ENCODE assay signal across 16 mouse cellular contexts in the genomic region with DNA sequence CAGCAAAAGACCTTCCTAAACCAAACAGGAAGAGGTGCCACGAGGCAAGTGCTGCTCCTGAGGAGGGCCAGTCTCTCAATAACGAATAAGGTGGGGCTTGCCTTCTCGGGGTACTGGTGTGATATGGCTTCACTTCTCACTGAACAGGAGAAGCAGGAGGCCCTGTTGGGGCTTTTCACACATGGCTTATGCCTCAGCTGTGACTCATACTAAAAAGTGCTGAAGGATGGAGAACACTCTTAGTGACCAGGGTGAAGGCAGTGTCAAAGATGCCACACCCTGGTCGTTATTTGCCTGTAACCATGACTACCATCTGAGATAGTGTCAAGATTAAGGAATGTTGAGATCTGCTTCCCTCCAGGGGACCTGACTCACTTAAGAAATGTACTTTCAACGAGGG.
A peak's percentile ranks its signal among the peaks of the same experiment; 100 is the strongest.
DNase-seq lines count a peak whose midpoint lies in the region; ATAC-seq and TF ChIP-seq lines count a peak whose summit lies in the region.
"Had no signal": no experiment of that assay in that cellular context is flagged by ENCODE, and none has a peak within 500 bp of the region (broad histone marks: within the 10 kb centered on the region; RNA-seq: fewer than 3 reads in every experiment).

No protein-coding gene starts in this region.

- TF ChIP-seq CTCF in left cerebral cortex, adult 2 months (IDR thresholded peaks at IDR 0.05) = no peak

- H3K27me3 ChIP-seq in hindbrain, embryonic 16.5 days (replicated peaks; ENCODE audit: control insufficient read depth, insufficient read depth, low read length) = no peaks in the 10 kb centered on the region
- no peaks in the 10 kb centered on the region for H3K27me3 ChIP-seq in midbrain, embryonic 10.5 days (ENCODE audit: low read depth, poor library complexity, severe bottlenecking)
- H3K27me3 ChIP-seq: heart, embryonic 15.5 days; hindbrain, embryonic 15.5 days; limb, embryonic 13.5 days; midbrain, embryonic 12.5 days had no signal

- H3K4me1 ChIP-seq in brown adipose tissue, adult 24 weeks (ENCODE audit: control insufficient read depth, insufficient read depth, insufficient read length, low read length) = peaks cover 8% of the 10 kb centered on the region
- no peaks in the 10 kb centered on the region for H3K4me1 ChIP-seq in hindbrain, embryonic 16.5 days (ENCODE audit: control insufficient read depth, insufficient read depth, low read depth, low read length)
- H3K4me1 ChIP-seq in midbrain, embryonic 10.5 days = peaks cover 26% of the 10 kb centered on the region

- H3K4me2 ChIP-seq in hindbrain, embryonic 16.5 days (ENCODE audit: low read length) = no peak overlapping the region
- H3K4me2 ChIP-seq: heart, embryonic 15.5 days; hindbrain, embryonic 15.5 days; limb, embryonic 13.5 days; midbrain, embryonic 12.5 days had no signal

- no peaks in the 10 kb centered on the region for H3K36me3 ChIP-seq in hindbrain, embryonic 16.5 days (ENCODE audit: control insufficient read depth, insufficient read depth, low read length)
- H3K36me3 ChIP-seq in midbrain, embryonic 10.5 days = no peaks in the 10 kb centered on the region
- H3K36me3 ChIP-seq: embryonic facial prominence, embryonic 10.5 days; heart, embryonic 15.5 days; hindbrain, embryonic 15.5 days; limb, embryonic 13.5 days; midbrain, embryonic 12.5 days had no signal

- no peak overlapping the region for H3K9ac ChIP-seq in hindbrain, embryonic 16.5 days (ENCODE audit: low read depth, low read length)
- H3K9ac ChIP-seq: heart, embryonic 15.5 days; hindbrain, embryonic 15.5 days; limb, embryonic 13.5 days; liver, postnatal 0 days; midbrain, embryonic 12.5 days had no signal

- 70% methylated on average over 5 of the region's 5 CpGs for WGBS in hindbrain, embryonic 16.5 days
- WGBS in midbrain, embryonic 10.5 days = 69% methylated on average over 5 of the region's 5 CpGs

- ATAC-seq in CD4-positive, CD25-positive, alpha-beta regulatory T cell, adult 4 months = no peak
- peak; percentile 67 for ATAC-seq in monocyte, adult 5-6 weeks (replicated peaks; ENCODE audit: insufficient number of reproducible peaks, low FRiP score, low TSS enrichment, poor library complexity, severe bottlenecking)
- no peak for ATAC-seq in hindbrain, embryonic 16.5 days
- ATAC-seq: liver, postnatal 0 days had no signal

- H3K4me3 ChIP-seq in brown adipose tissue, adult 24 weeks (ENCODE audit: insufficient read depth, low read depth, low read length) = no peak overlapping the region
- H3K4me3 ChIP-seq in left cerebral cortex, adult 2 months = no peak overlapping the region
- no peak overlapping the region for H3K4me3 ChIP-seq in hindbrain, embryonic 16.5 days (ENCODE audit: low read length)
- H3K4me3 ChIP-seq in midbrain, embryonic 10.5 days = no peak overlapping the region
- H3K4me3 ChIP-seq: embryonic facial prominence, embryonic 10.5 days; heart, embryonic 15.5 days; hindbrain, embryonic 15.5 days; limb, embryonic 13.5 days; midbrain, embryonic 12.5 days had no signal

- H3K27ac ChIP-seq in brown adipose tissue, adult 24 weeks (replicated peaks; ENCODE audit: low read depth, low read length) = peak overlapping the region; percentile 71
- H3K27ac ChIP-seq in left cerebral cortex, adult 2 months = no peak overlapping the region
- H3K27ac ChIP-seq in hindbrain, embryonic 16.5 days (ENCODE audit: low read depth, low read length) = no peak overlapping the region
- H3K27ac ChIP-seq in midbrain, embryonic 10.5 days (replicated peaks) = no peak overlapping the region
- H3K27ac ChIP-seq: embryonic facial prominence, embryonic 10.5 days; heart, embryonic 15.5 days; hindbrain, embryonic 15.5 days; limb, embryonic 13.5 days; midbrain, embryonic 12.5 days had no signal

- DNase-seq in CD4-positive, CD25-positive, alpha-beta regulatory T cell, adult 2 months (ENCODE audit: low read depth, low spot score) = peak; percentile 15
- DNase-seq in 3T3-L1 (ENCODE audit: low read depth, low spot score) = peak; percentile 78
- no peak for DNase-seq in left cerebral cortex, adult 2 months (ENCODE audit: extremely low spot score in 1 of 2, low spot score in 2 of 2)
- no peak for DNase-seq in midbrain, embryonic 10.5 days (ENCODE audit: low spot score)
- DNase-seq: cerebellum, adult 9-11 months; kidney, postnatal 10 days; liver, postnatal 0 days had no signal

- intact Hi-C loops in left cerebral cortex, adult 2 months (cut with DNase I) = no loop called here

- H3K9me3 ChIP-seq in hindbrain, embryonic 16.5 days (ENCODE audit: control insufficient read depth, low read length) = no peaks in the 10 kb centered on the region
- H3K9me3 ChIP-seq in midbrain, embryonic 10.5 days (replicated peaks) = no peaks in the 10 kb centered on the region
- H3K9me3 ChIP-seq: embryonic facial prominence, embryonic 10.5 days; heart, embryonic 15.5 days; hindbrain, embryonic 15.5 days; limb, embryonic 13.5 days; midbrain, embryonic 12.5 days had no signal

Comparison
In these comparisons a context has a peak if more than half of its experiments do, and no peak if none do; other contexts are left out.
1. DNase-seq: peak in CD4-positive, CD25-positive, alpha-beta regulatory T cell, adult 2 months (single experiment) and 3T3-L1 (single experiment); none in left cerebral cortex, adult 2 months (0 of 2) and midbrain, embryonic 10.5 days (single experiment).